Mouse (Mus musculus): ENCODE measurements around the gene Zfp467. TPM values are rescaled to one million over a fixed set of nuclear protein-coding genes. Genes with fewer than 3 reads are reported as not detected.

The Zfp467 gene
- total RNA-seq (2023) = 8.6 and 11.1 TPM in 2 replicates

DNA sequence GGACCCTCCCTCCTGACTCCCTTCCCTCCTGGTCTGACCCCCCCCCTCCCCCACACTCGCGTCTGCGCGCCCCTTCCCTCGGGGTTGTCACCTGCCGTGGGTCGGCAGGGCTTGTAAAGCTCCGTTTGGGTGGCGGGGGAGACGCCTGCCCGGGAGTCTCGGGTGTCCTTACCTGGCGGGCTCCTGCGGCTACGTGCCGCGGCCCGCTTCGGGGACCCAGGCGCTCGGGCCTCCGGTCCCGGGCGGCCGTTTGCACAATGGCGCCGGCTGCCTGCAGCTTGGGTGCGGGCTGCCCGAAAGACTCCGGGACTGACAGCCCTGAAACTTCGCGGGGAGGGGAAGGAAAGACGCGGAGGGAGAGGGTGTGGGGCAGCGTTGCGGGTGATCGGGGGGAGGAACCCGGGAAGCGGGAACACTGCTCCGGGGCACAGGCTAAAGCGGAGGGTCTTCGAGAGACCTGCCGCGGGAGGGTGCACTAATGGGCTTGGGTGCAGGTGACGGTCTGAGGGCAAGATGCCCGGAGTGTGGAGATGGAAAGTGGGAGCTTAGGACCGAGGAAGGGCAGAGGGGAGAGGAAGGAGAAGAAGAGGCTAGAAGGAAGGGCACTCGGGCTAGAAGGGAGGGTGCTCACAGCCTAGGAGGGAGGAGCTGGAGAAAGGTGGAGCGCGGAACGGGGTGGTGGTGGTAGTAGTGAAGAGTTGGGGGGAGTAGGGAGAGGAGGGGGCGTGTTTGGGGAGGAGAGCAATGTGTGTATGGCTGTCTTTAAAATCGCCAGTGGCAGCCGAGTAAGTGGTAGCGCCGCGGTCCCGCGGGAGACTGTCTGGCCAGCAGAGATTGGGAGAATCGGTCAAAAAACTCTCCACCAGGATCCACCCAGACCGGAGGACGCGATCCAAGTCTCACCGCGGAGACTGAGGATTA is at the start of gene Zfp467:
Gene Zfp467, minus strand, starts transcription at position 645 of the 921 bp plus-strand sequence.

DNA sequence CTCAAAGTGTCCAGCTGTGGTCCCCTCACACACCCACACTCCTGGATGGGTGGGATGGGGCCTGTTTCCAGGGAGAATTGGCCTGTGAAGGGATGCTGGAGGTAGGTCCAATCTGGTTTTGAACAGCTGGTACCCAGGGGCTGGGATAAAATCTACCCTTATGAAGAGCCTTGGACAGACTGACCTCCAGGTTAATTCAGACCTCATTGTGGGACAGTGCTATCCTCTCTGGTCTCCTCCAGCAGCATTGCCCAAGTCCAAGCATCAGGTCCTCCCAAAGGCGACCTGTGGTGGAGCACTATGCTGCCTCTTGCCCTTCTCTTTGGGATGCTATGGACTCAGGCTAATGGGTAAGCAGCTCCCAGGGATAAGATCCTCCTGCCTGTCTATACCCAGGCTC is 2.3 kb upstream of the Zfp467 start, which contains the start of gene Sspo:
Gene Sspo, plus strand, starts transcription at position 301 of the 400 bp plus-strand sequence.

DNA sequence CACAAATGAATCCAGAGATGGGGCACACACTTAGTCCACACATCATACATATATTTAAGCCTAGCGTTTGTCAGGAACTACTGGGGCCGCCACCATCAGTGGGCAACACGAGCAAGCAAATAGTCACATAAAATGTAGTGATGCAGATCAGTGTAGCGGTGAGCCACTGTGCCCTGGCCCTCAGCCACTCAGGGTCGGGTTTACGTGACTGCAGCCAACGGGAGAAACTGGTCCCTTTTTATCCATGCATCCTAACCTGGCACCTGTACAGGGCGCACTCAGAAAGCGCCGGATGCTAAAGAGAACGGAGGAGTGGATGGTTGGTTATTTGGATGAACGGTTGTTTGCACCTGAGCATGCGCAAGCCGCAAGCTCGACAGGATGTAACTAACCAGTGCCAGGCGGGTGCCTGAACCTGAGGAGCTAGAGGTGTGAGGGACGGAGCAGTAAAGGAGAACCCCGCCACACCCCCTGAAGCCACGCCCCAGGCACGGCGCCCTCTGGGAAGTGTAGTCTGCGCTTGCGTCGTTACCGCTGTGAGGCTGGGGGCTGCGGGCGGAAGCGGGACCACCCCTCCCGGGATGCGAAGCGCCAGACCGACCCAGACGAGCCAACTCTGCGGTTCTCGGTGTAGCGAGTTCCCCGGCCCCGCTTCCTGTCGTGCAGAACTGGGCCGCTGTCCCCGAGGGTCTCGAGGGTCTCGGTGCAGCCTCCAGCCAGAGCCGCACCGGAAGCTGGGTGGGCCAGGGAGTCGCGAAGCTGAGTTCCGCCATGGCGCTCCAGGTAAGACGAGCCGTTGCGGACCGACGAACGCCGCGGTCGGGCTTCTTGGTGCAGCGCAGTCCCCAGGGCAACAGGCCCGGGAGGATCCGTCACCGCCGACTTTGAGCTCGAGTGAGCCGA is 50.3 kb downstream of the Zfp467 start, which contains the start of gene Krba1:
Gene Krba1, plus strand, starts transcription at position 482 of the 903 bp plus-strand sequence.

Other genes with a start within 250 kb of the Zfp467 start
- gene Krba1, start 50.2 kb downstream of the Zfp467 start, total RNA-seq (2023) = 0.45 and 0.82 TPM in 2 replicates
- gene Sspo, start 2.4 kb upstream of the Zfp467 start, total RNA-seq (2023) = 0.16 TPM in 1 of 2 replicates, not detected in the other
- gene Atp6v0e2, start 91.8 kb upstream of the Zfp467 start, total RNA-seq (2023) = 0.45 TPM in 1 of 2 replicates, not detected in the other
- gene Lrrc61, start 109.0 kb upstream of the Zfp467 start, total RNA-seq (2023) = 22.5 and 23.0 TPM in 2 replicates
- gene Rarres2, start 127.0 kb upstream of the Zfp467 start, total RNA-seq (2023) = not detected in 2 replicates
- not detected in 2 replicates for gene Gm45021, start 143.8 kb upstream of the Zfp467 start, total RNA-seq (2023)
- 2.2 and 2.9 TPM in 2 replicates for gene Repin1, start 148.1 kb upstream of the Zfp467 start, total RNA-seq (2023)
- 2.2 TPM in 1 of 2 replicates, not detected in the other for gene Gm44965, start 148.1 kb upstream of the Zfp467 start, total RNA-seq (2023)
- gene Zfp775, start 156.2 kb upstream of the Zfp467 start, total RNA-seq (2023) = 0.32 and 0.57 TPM in 2 replicates
- not detected in 2 replicates for gene AI854703, start 180.9 kb upstream of the Zfp467 start, total RNA-seq (2023)
- gene Gimap8, start 201.4 kb upstream of the Zfp467 start, total RNA-seq (2023) = 0.11 and 0.38 TPM in 2 replicates
- 2.1 and 3.1 TPM in 2 replicates for gene Gimap9, start 230.3 kb upstream of the Zfp467 start, total RNA-seq (2023)
- gene Gimap4, start 238.7 kb upstream of the Zfp467 start, total RNA-seq (2023) = 0.29 TPM in 1 of 2 replicates, not detected in the other